Mouse (Mus musculus) embryo, embryonic 11.5 days (tissue): Measurements from ENCODE around the gene Mvb12a.
"Not testable (repeated sequence)": the region's sequence is repeated elsewhere in the genome, so short reads cannot be mapped to it uniquely, and the experiment has no call there.

Experiments
- DNase-seq: peaks from one replicate; pipeline ENCODE4 v3.0.0-alpha.2; 2012; ENCODE audit warnings: low read depth, low spot score

Mvb12a gene

DNA sequence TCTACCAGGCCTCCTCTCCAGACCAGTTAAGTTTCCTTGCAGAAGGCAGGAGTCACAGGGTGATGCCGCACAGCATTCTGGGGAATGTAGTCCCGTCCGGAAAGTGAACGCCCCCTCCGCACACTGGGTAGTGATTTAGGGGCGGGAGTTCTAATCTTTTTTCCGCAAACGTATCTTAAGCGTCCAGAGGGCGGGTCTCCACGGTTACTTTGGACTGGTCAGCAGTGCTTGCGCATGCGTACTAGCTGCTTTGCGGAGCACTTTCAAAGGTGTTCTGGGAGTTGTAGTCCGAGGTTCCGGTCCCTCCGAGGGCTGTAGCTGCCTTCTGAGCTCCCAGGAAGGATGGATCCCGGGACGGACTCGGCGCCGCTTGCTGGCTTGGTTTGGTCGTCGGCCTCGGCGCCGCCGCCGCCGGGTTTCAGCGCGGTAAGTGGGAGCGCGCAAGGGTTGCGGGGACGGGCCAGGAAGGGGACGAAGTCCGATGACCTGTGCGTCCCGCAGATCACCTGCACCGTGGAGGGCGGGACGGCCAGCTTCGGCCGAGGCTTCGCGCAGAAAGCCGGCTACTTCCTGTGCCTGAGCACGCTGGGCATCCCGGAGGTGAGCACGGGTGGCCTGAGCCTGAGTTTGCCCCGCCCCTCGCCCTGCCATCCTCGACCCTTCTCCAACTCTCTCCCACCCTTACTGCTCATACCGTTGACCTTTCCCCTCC, at the start of gene Mvb12a:
TSS of gene Mvb12a (plus strand) at position 291 of the 712 bp plus-strand sequence.
- DNase-seq, result peak; percentile 96

- DNase-seq, result peak; percentile 66
Measured at GRCm38 (mm10) chr8:71495039-71495438, 47.7 kb upstream of the Mvb12a start.

DNA sequence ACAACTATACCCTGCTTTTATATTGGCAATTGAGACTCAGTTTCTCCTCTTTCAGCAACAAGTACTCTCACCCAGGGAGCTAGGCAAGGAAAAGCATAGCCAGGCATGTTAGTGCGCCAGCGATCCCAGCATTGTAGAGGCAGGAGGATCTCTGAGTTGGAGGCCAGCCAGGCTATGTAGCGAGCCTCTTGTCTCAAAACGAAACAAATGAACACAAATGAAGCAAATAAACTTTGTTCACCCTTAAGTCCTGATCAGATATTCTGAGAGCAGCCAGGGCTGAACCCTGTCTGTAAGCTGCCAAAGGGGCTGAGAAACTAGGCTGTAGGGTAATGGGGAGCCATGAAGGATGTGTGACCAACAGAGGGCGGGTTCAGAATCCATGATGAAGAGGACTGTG, 46.9 kb upstream of the Mvb12a start:
- DNase-seq, result no peak

- DNase-seq, result no peak
Measured at GRCm38 (mm10) chr8:71496481-71496880, 46.2 kb upstream of the Mvb12a start.

DNA sequence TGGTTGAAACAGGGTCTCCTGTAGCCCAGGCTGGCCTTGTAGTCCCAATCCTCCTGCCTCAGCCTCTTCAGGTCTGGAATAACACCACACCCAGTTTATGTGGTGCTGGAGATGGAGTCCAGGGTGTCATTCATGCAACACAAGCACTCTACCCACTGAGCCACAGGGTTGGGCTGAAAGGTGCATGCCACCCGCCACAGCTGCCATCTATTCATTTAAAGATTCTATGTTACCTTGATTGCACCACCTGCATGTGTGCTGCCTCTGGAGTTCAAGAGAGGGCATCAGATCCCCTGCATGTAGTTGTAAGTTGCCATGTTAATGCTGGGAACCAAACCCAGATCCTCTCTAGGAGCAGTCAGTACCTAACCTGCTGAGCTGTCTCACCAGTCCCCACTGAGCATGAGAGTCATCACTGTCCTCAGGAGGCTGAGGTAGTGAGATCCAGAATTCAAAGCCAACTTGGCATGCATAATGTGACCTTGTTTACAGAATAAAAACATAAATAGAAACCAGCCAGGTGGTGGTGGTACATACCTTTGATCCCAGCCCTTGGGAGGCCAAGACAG, 45.6 kb upstream of the Mvb12a start:
- no peak for DNase-seq

DNA sequence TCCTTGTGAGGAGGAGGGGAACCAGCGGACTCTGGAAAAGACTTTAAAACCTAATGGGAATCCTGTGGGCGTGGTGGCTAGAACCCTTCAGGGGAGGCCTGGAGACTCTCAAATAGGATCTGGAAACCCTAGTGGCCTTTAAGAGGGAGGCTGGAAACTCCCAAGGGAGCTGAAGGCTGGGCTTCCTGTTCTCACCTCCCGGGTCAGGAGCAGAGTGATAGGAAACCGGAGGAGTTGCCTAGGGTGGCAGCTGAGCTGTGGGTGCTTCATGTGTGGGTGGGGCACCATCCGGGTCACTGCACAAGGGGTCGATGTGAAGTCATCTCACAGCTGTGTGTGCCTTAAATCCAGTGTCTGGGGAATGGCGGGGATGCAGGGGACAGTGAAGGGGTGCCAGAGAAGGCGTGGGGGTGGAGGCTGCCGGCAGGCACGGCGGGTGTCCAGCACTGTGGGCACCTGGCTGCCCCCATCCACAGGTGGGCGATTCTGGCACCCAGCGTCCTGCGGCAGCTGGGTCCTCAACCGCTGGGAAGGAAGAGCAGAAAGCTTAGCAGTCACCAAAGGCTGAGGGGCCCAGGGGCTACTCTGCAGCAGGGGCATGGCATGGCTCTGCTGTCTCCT, 44.7 kb upstream of the Mvb12a start:
- no peak for DNase-seq

GRCm38 (mm10) chr8:71498816-71499690, 43.7 kb upstream of the Mvb12a start:
- DNase-seq, result no peak

DNA sequence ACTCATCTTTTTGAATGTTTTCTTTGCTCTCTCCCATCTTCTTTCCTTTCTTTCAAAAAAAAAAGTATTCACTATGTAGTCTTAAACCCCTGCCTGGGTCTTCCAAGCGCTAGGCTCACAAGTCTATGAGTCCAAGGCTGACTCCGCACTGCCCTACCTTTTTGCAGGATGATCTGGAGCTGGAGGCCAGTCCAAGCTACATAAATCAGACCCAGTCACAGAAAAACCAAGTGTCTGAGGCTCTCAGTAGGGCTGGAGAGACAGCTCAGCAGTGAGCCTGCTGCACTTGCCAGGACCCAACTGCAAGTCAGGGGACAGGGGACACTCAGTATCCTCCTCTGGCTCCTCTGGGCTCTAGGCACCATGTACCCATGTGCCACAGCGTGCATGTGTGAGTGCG, 38.4 kb upstream of the Mvb12a start:
- no peak for DNase-seq

GRCm38 (mm10) chr8:71505326-71505725, 37.4 kb upstream of the Mvb12a start:
- no peak for DNase-seq

DNA sequence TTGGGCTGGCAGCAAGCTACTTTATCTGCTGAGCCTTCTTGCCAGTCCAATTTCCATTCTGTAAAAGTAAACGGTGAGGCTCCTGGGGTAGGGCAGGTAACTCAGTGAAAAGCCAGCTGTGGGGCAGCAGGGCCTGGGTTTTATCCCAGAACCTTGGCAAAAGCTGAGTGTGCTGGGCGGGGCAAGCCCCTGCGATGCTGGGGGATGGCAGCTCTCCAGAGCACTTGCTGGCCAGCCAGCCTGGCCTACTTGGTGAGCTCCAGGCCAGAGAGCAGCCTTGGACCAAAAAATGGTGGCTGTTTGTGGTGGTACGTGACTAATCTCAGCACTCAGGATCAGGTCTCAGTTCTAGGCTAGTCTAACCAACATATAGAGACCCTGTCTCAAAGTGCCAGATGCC, 36.7 kb upstream of the Mvb12a start:
- DNase-seq, result no peak

GRCm38 (mm10) chr8:71507589-71508104, 35.1 kb upstream of the Mvb12a start:
- DNase-seq, result peak; percentile 80

DNA sequence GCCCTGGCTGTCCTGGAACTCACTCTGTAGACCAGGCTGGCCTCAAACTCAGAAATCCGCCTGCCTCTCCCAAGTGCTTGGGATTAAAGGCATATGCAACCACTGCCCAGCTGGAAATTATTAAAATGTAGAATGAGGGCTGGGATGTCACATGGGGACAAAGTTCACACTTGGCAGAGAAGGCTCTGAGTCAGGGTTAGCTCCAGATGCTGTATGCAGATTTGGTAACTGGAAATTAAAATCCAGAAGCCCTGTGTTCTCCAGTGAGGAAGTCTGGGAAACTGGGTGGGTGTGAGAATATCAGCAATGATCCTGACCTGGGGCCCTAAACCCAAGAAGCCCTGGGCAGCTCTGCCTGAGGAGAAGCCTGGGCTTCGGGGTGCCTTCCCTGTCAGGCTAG, 33.4 kb upstream of the Mvb12a start:
- no peak for DNase-seq

- DNase-seq, result no peak
Measured at GRCm38 (mm10) chr8:71511644-71512043, 31.1 kb upstream of the Mvb12a start, which contains the start of gene Plvap. Plvap (minus strand) TSS chr8:71511752.

DNA sequence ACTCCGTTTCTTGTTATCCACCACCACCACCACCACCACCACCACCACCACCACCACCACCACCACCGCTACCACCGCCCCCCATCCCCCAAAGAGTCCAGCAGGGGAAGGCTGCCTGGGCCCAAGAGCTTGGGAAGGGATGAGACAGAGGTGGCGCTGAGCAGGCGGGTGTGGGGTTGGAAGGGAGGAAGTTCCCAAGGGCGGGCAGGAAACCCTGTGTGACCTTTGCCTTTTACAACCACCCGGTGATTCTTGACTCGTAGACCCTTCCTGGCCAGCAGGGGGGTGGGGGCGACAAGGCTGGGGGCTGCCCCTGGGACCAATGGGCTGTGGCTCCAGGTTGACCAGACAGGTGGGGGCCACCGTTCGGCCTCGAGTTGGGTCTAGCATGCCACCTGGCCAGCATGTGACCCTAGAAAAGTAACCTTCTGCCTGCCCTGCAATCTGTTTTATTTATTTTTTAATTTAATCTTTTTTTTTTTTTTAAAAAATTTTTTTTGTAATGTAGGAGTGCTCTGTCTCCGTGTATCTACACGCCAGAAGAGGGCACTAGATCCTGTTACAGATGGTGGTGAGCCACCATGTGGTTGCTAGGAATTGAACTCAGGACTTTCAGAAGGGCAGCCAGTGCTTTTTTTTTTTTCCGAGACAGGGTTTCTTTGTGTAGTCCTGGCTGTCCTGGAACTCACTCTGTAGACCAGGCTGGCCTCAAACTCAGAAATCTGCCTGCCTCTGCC, 29.5 kb upstream of the Mvb12a start:
- no peak for DNase-seq

DNA sequence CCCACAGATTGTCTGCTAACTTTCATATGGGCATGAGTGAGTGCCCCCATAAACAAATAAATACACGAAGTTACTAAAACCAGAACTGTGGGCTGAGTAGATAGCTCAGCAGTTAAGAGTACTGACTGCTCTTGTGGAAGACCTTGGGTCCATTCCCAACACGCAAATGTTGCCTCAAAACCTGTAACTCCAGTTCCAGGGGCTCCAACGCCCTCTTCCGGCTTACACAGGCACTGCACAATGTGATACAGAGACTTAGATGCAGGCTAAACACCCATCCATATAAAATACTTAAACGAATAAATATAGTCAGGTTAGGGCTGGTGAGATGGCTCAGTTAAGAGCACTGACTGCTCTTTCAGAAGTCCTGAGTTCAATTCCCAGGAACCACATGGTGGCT, 27.7 kb upstream of the Mvb12a start:
- DNase-seq, result no peak

DNA sequence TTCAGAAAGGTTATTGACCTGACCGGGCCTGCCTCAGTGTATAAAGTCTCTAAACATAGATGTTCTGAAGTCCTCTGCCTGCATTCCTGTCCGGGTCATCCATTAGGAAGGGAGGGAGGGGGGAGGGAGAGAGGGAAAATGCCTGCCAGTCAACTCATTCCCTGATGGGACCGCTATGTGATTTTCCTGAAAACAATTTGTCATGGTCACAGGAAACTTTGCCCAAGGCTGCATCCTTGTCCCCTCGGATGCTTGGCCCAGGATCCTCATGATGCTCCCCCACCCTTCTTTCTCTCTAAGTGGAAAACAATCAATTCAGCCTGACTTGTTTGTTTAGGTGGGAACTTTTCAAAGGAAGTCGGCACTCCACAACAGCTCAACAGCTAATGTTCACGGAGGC, 25.9 kb upstream of the Mvb12a start:
- DNase-seq, result no peak

DNA sequence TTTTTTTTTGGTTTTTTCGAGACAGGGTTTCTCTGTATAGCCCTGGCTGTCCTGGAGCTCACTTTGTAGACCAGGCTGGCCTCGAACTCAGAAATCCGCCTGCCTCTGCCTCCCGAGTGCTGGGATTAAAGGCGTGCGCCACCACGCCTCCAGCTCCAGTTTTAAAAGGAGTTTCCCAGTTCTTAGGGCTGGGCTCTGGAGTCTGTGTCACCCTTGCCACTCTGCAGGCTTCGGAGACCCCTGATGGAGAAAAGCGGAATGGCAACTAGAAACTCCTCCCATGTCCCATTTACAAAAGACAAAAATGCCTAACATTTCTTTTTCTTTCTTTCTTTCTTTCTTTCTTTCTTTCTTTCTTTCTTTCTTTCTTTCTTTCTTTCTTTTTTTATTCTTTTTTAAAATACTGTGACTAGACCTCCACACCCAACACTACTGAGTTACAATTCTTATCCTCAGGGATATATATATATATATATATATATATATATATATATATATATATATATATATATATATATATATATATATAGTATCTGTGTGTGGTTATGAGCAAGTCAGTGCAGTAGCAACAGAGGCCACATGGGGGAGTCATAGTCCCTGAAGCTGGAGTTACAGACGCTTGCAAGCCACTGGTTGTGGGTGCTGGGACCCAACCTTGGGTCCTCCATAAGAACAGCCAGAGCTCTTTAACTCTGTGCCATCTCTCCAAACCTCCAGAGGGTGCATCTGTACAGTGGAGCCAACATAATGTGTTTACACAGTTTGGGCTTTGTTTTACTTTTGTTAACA, 23.5 kb upstream of the Mvb12a start:
- not testable (repeated sequence) for DNase-seq

GRCm38 (mm10) chr8:71521634-71522033, 21.1 kb upstream of the Mvb12a start:
- peak; percentile 85 for DNase-seq

GRCm38 (mm10) chr8:71525226-71526050, 17.3 kb upstream of the Mvb12a start, which contains the start of gene Ccdc194:
Ccdc194 (minus strand) TSS chr8:71525711.
- DNase-seq, result no peak
